Mouse (Mus musculus) forebrain, embryonic 14.5 days (tissue): ENCODE measurements around the gene Spi1. TPM values are rescaled to one million over a fixed set of nuclear protein-coding genes. Genes with fewer than 3 reads are reported as not detected.

Experiments
- ATAC-seq: fragments of 200-750 bp; cut with Nextera tagmentation; 2 replicates; pipeline ENCODE4 v1.8.0; 2017; ENCODE audit warnings: mild to moderate bottlenecking, moderate library complexity
- DNase-seq: peaks from one replicate; pipeline ENCODE4 v3.0.0-alpha.2; 2015; ENCODE audit warnings: low spot score
- H3K27ac ChIP-seq: fragments of 300-500 bp; sonication (generic); 2 replicates; pipeline ENCODE4 v1.5.1; 2014; ENCODE audit warnings: low read depth, mild to moderate bottlenecking, control low read depth, low read length, moderate library complexity
- H3K27me3 ChIP-seq: fragments of 300-500 bp; sonication (generic); replicated peaks from 2 replicates; pipeline ENCODE4 v1.6.1; 2014; ENCODE audit warnings: low read length, control low read depth, mixed read lengths; ENCODE audit not compliant: control insufficient read depth, insufficient read depth
- H3K36me3 ChIP-seq: fragments of 300-500 bp; sonication (generic); 2 replicates; pipeline ENCODE4 v1.6.1; 2014; ENCODE audit warnings: low read length, control low read depth; ENCODE audit not compliant: control insufficient read depth, insufficient read depth
- H3K4me1 ChIP-seq: fragments of 300-500 bp; sonication (generic); 2 replicates; pipeline ENCODE4 v1.6.1; 2014; ENCODE audit warnings: antibody characterized with exemption, low read length, control low read depth; ENCODE audit not compliant: control insufficient read depth, insufficient read depth
- H3K4me2 ChIP-seq: fragments of 300-500 bp; sonication (generic); 2 replicates; pipeline ENCODE4 v1.6.1; 2014; ENCODE audit warnings: mild to moderate bottlenecking, control low read depth, low read length
- H3K4me3 ChIP-seq: fragments of 300-500 bp; sonication (generic); 2 replicates; pipeline ENCODE4 v1.5.1; 2014; ENCODE audit warnings: low read depth, low read length, control low read depth
- H3K9ac ChIP-seq: fragments of 300-500 bp; sonication (generic); 2 replicates; pipeline ENCODE4 v1.6.1; 2014; ENCODE audit warnings: mild to moderate bottlenecking, low read length, control low read depth, moderate library complexity
- H3K9me3 ChIP-seq: fragments of 300-500 bp; sonication (generic); replicated peaks from 2 replicates; pipeline ENCODE4 v1.6.1; 2016; ENCODE audit warnings: low read length, control low read depth, mixed read lengths; ENCODE audit not compliant: control insufficient read depth
- WGBS: fragments of 180-500 bp; shearing (Covaris S2); extraction: QIAGEN DNeasy Blood & Tissue Kit; methylation state at CpG from one replicate; pipeline ENCODE4 v1.1.7; 2014; 5-methylcytosine and 5-hydroxymethylcytosine counted together
- polyA plus RNA-seq: library from polyadenylated mRNA; unstranded; fragments of >200 nt; fragmentation: Nextera tagmentation; extraction: Ambion mirVana; gene quantifications from 2 replicates; pipeline ENCODE4 v1.2.1, GENCODE M21; 2014

The Spi1 gene
- polyA plus RNA-seq, 1 experiment from 2014 or later, result 2.9 TPM

GRCm38 (mm10) chr2:91136513-91137412 is 54.6 kb downstream of the Spi1 start:
- Histone ChIP-seq H3K9ac (no peak overlapping the region), H3K4me2 (no peak overlapping the region), H3K27me3 (no peaks in the 10 kb centered on the region), H3K4me3 (no peak overlapping the region), H3K9me3 (no peaks in the 10 kb centered on the region), H3K4me1 (no peaks in the 10 kb centered on the region), H3K27ac (no peak overlapping the region), H3K36me3 (peaks cover 44% of the 10 kb centered on the region)
- WGBS, result 86% methylated on average over 11 of the region's 11 CpGs
- DNase-seq (no peak), ATAC-seq (no peak)

DNA sequence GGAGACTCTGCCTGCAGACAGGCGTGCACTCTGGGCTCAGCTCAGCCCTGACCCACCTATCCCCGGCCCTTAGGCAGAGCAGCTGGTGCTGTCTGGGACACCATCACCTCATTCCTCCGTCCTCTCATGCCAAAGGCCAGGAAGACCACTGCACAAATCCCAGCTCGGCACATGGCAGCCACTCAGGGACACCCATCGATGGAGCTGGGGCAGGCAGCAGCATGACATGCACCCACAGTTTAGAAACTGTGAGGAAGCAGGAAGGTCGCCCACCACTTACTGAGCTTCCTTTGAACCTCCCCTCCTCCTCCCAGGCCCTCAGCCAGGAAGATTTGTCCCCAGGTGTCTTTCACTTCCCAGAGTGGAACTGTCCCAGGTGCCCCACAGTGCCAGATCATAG is 55.3 kb downstream of the Spi1 start:
- Histone ChIP-seq H3K4me2 (no peak overlapping the region), H3K9me3 (no peaks in the 10 kb centered on the region), H3K36me3 (peaks cover 52% of the 10 kb centered on the region), H3K4me3 (no peak overlapping the region), H3K27ac (no peak overlapping the region), H3K9ac (no peak overlapping the region), H3K27me3 (no peaks in the 10 kb centered on the region), H3K4me1 (no peaks in the 10 kb centered on the region)
- 91% methylated on average over 6 of the region's 6 CpGs for WGBS
- no peak for ATAC-seq
- no peak for DNase-seq

DNA sequence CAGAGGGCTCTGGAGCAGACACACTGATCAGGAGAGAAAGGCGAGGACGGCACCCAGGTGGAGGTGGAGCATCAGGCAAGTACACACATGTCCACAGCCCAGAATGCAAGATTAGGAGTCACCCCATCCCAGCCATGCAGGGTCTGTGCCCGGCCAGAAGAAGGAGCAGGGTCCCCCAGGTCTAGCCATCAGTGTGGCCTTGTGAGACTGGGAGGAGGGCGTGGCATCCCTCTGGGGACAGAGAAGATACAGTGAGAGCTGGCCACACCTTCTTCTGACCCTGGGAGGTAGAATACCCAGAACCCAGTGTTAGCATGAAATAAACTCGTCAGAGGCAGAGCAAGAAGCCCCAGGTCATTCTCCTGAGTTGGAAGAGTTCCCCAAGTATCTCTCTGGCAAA is 57.1 kb downstream of the Spi1 start:
- DNase-seq, result no peak
- Histone ChIP-seq H3K27me3 (no peaks in the 10 kb centered on the region), H3K9me3 (no peaks in the 10 kb centered on the region), H3K36me3 (peaks cover 68% of the 10 kb centered on the region), H3K4me1 (no peaks in the 10 kb centered on the region), H3K4me3 (no peak overlapping the region), H3K9ac (no peak overlapping the region; the same call in 1 of the 2 replicates), H3K27ac (no peak overlapping the region), H3K4me2 (no peak overlapping the region)
- WGBS, result 82% methylated on average over 5 of the region's 5 CpGs
- ATAC-seq, result no peak

DNA sequence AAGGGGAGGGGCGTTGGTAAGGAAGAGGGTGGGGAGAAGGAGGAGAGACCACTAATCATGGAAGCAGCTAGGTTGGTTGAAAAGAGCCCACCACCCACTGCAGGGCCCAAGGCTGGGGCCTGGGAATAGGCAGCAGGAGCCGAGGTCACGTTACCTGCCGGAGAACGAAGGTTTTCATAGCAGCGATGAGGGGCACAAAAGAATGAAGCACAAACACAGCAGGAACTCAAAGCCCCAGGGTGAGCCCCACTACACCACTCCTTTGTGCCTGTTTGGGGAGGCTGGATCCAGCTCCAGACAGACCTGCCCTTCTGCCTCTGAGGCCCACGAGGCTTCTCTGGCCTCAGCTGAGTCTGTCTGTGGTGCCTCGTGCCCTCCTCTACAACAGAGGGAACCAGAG is 57.6 kb downstream of the Spi1 start:
- H3K9ac ChIP-seq, result no peak overlapping the region
- no peaks in the 10 kb centered on the region for H3K9me3 ChIP-seq
- 55% methylated on average over 8 of the region's 8 CpGs for WGBS
- H3K27ac ChIP-seq, result no peak overlapping the region
- H3K4me3 ChIP-seq, result no peak overlapping the region
- DNase-seq, result no peak
- peaks cover 71% of the 10 kb centered on the region for H3K36me3 ChIP-seq
- H3K4me2 ChIP-seq, result no peak overlapping the region
- H3K4me1 ChIP-seq, result no peaks in the 10 kb centered on the region
- no peaks in the 10 kb centered on the region for H3K27me3 ChIP-seq
- no peak for ATAC-seq

- Histone ChIP-seq H3K36me3 (peaks cover 81% of the 10 kb centered on the region), H3K4me3 (no peak overlapping the region), H3K4me2 (no peak overlapping the region), H3K9ac (no peak overlapping the region), H3K4me1 (no peaks in the 10 kb centered on the region), H3K27me3 (no peaks in the 10 kb centered on the region), H3K27ac (no peak overlapping the region), H3K9me3 (no peaks in the 10 kb centered on the region)
- no peak for ATAC-seq
- DNase-seq, result no peak
- 94% methylated on average over 6 of the region's 6 CpGs for WGBS
Observed at GRCm38 (mm10) chr2:91142920-91143319, 60.7 kb downstream of the Spi1 start.

DNA sequence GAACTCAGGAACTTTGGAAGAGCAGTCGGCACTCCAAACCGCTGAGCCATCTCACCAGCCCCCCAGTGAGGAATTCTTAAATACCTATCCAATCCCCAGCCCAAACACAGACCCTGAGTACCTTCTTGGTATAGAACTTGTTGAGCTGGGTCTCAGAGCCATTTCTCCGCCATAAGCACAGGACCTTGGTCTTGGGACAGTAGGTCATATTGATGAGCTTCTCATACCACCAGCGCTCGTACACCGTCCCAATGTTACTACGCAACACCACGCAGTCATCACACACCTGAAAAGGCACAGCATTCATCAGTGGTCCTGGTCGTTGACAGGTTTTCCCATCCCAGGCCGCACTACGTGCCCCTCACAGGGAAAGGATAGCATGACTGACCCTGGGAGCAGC is 61.2 kb downstream of the Spi1 start:
- ATAC-seq (no peak), DNase-seq (no peak)
- no peak overlapping the region for H3K9ac ChIP-seq
- no peak overlapping the region for H3K27ac ChIP-seq
- no peak overlapping the region for H3K4me2 ChIP-seq
- no peaks in the 10 kb centered on the region for H3K27me3 ChIP-seq
- H3K36me3 ChIP-seq, result peaks cover 78% of the 10 kb centered on the region
- H3K4me1 ChIP-seq, result no peaks in the 10 kb centered on the region
- 95% methylated on average over 11 of the region's 11 CpGs for WGBS
- H3K4me3 ChIP-seq, result no peak overlapping the region
- H3K9me3 ChIP-seq, result no peaks in the 10 kb centered on the region

DNA sequence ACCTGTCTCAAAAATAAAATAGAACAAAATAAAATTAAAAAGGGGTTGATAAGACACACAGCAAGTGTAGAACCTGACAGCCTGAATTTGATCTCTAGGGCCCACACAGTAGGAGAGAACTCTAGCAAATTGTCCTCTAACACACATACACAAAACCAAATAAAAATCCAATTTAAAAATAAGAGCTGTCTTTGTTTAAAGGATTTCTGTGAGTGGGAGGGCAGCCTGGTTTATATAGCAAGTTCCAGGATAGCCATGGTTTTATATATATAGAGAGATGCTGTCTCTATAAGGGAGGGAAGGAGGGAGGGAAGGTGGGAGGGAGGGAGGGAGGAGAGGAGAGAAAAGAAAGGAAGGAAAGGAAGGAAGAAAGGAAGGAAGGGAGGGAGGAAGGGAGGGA is 65.9 kb downstream of the Spi1 start:
- ATAC-seq, result no peak
- DNase-seq, result no peak
- Histone ChIP-seq H3K9me3 (no peaks in the 10 kb centered on the region), H3K9ac (no peak overlapping the region), H3K4me1 (no peaks in the 10 kb centered on the region), H3K36me3 (peaks cover 69% of the 10 kb centered on the region), H3K4me2 (no peak overlapping the region), H3K27me3 (no peaks in the 10 kb centered on the region), H3K27ac (no peak overlapping the region), H3K4me3 (no peak overlapping the region)

GRCm38 (mm10) chr2:91151331-91151730 is 69.1 kb downstream of the Spi1 start:
- WGBS, result 74% methylated on average over 1 of the region's 1 CpGs
- H3K9me3 ChIP-seq, result no peaks in the 10 kb centered on the region
- DNase-seq, result no peak
- no peaks in the 10 kb centered on the region for H3K27me3 ChIP-seq
- no peak overlapping the region for H3K27ac ChIP-seq
- H3K9ac ChIP-seq, result no peak overlapping the region
- H3K36me3 ChIP-seq, result peaks cover 76% of the 10 kb centered on the region
- H3K4me1 ChIP-seq, result no peaks in the 10 kb centered on the region
- H3K4me2 ChIP-seq, result no peak overlapping the region
- no peak overlapping the region for H3K4me3 ChIP-seq
- ATAC-seq, result no peak

DNA sequence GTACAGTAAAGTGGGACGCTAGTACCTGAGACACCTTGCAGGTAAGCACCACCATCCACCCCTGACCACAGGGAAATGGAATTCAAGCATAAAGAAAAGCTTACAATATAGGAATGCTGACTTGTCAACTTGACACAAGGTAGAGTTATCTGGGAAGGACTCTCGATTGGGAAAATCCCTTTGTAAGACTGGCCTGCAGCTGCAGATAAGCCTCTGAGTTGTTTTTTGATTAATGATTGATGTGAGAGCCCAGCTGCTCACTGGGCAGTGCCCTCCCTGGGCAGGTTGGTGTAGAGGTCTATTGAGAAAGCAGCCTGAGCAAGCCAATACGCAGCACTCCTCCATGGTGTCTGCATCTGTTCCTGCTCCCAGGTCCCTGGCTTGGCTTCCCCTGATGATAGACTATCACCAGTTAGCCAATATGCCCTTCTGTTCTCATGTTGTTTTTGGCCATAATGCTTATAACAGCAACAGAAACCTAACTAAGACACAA is 70.7 kb downstream of the Spi1 start:
- WGBS, result 84% methylated on average over 3 of the region's 3 CpGs
- ATAC-seq (no peak), DNase-seq (no peak)
- H3K27ac ChIP-seq, result no peak overlapping the region
- H3K4me2 ChIP-seq, result no peak overlapping the region
- no peaks in the 10 kb centered on the region for H3K27me3 ChIP-seq
- H3K9me3 ChIP-seq, result no peaks in the 10 kb centered on the region
- H3K4me1 ChIP-seq, result no peaks in the 10 kb centered on the region
- H3K9ac ChIP-seq, result no peak overlapping the region
- H3K4me3 ChIP-seq, result no peak overlapping the region
- peaks cover 81% of the 10 kb centered on the region for H3K36me3 ChIP-seq
